Mouse (Mus musculus): ENCODE measurements around the gene Muc4. TPM values are rescaled to one million over a fixed set of nuclear protein-coding genes. Genes with fewer than 3 reads are reported as not detected.

Gene Muc4
- polyA plus RNA-seq (2012; rRNA removed) = 0.01 and 0.04 TPM in 2 replicates
- polyA plus RNA-seq (2014; fragmentation: Nextera tagmentation; extraction: Ambion mirVana) = not detected in 2 replicates

DNA sequence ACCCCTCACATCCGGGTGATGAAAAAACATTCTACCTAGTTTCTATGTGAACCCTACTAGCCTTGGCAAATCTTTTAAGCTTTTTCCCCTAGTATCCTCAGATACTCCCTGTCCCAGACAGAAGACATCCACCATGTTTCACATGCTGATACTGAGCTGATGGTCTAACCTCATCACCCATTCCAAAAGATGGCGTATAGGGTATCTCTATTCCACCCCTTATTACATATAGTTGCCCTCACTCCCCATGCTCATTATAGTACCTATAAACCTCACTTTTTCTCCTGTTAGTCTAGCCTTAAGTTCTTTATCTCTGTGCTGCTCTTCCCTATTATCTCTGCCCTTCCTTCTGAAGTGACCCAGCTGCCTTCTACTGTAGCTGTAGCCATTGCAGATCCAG, at the start of gene Muc4:
TSS of gene Muc4 (plus strand) at position 301 of the 400 bp plus-strand sequence.
- ATAC-seq (ENCODE audit: low FRiP score, low read depth) = no peak
- 96% methylated on average over 2 of the region's 2 CpGs for WGBS
- H3K27me3 ChIP-seq (ENCODE audit: control insufficient read depth, insufficient read depth, low read length) = no peaks in the 10 kb centered on the region

DNA sequence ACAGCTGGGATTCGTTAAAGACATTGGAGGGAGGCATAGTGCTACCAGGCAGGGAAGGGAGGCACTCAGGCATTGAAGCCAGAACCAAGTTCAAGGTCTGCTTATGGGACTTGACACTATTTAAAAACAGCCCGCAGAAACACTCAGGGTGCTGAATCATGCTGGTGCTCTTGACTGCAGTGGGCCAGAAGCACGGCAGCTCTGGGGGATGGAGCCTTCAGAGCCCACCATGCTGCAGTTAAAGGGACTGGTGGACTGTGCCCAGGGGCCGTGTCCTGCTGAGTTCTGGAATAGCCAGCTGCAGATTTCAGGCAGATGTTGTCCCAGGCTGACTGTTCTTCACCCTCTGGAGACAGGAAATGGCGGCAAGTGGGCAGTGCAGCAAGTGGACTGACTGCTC, 49.7 kb upstream of the Muc4 start:
- Histone ChIP-seq H3K4me2 (replicated peaks; ENCODE audit: low read depth, low read length, severe bottlenecking) (no peak overlapping the region), H3K9ac (ENCODE audit: low read depth, low read length, severe bottlenecking) (no peak overlapping the region), H3K4me1 (ENCODE audit: control insufficient read depth, insufficient read depth, low read length) (no peaks in the 10 kb centered on the region), H3K4me3 (replicated peaks; ENCODE audit: low read length) (no peak overlapping the region), H3K36me3 (ENCODE audit: control insufficient read depth, insufficient read depth, low read length) (peaks cover 24% of the 10 kb centered on the region), H3K9me3 (ENCODE audit: control insufficient read depth, low read length) (no peaks in the 10 kb centered on the region), H3K27ac (replicated peaks; ENCODE audit: low read depth, low read length) (no peak overlapping the region), H3K27me3 (ENCODE audit: control insufficient read depth, insufficient read depth, low read length) (no peaks in the 10 kb centered on the region)
- ATAC-seq (ENCODE audit: low FRiP score, low read depth) (no peak), DNase-seq (ENCODE audit: low spot score) (no peak)
- TF ChIP-seq POLR2A (IDR thresholded peaks at IDR 0.05; ENCODE audit: borderline replicate concordance, extremely low read depth, insufficient read depth, insufficient read length) = no peak
- 40% methylated on average over 5 of the region's 5 CpGs for WGBS

More for the DNA sequence above, at the start of gene Muc4:
- Histone ChIP-seq H3K4me3 (replicated peaks; ENCODE audit: low read length) (no peak within 1 kb of the TSS), H3K4me2 (replicated peaks; ENCODE audit: low read depth, low read length, severe bottlenecking) (no peak within 1 kb of the TSS), H3K9me3 (ENCODE audit: control insufficient read depth, low read length) (no peaks in the 10 kb centered on the region), H3K27ac (replicated peaks; ENCODE audit: low read depth, low read length) (no peak within 1 kb of the TSS), H3K9ac (ENCODE audit: low read depth, low read length, severe bottlenecking) (no peak within 1 kb of the TSS), H3K36me3 (ENCODE audit: control insufficient read depth, insufficient read depth, low read length) (no peaks in the 10 kb centered on the region), H3K4me1 (ENCODE audit: control insufficient read depth, insufficient read depth, low read length) (no peaks in the 10 kb centered on the region)
- no peak for TF ChIP-seq POLR2A (IDR thresholded peaks at IDR 0.05; ENCODE audit: borderline replicate concordance, extremely low read depth, insufficient read depth, insufficient read length)
- DNase-seq (ENCODE audit: low spot score) = no peak

DNA sequence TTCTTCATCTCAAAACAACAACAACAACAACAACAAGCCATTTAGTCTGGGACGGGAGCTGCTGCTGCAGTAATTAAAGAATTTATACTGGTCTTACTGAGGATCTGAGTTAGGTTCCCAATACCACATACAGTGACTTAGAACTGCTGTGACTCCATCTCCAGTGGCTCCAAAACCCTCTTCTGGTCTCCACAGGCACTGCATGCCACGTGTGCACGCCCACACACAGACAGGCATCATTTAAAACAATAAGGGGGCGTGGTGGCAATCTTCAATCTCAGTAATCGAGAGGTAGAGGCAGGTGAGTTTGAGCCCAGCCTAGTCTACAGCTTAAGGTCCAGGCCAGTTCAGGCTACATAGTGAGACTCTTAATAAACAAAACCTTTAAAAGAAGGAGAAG, 48.5 kb upstream of the Muc4 start:
- H3K4me1 ChIP-seq (ENCODE audit: control insufficient read depth, insufficient read depth, low read length) = no peaks in the 10 kb centered on the region
- no peak overlapping the region for H3K4me2 ChIP-seq (replicated peaks; ENCODE audit: low read depth, low read length, severe bottlenecking)
- no peaks in the 10 kb centered on the region for H3K9me3 ChIP-seq (ENCODE audit: control insufficient read depth, low read length)
- H3K27me3 ChIP-seq (ENCODE audit: control insufficient read depth, insufficient read depth, low read length) = no peaks in the 10 kb centered on the region
- H3K4me3 ChIP-seq (replicated peaks; ENCODE audit: low read length) = no peak overlapping the region
- TF ChIP-seq POLR2A (IDR thresholded peaks at IDR 0.05; ENCODE audit: borderline replicate concordance, extremely low read depth, insufficient read depth, insufficient read length) = no peak
- ATAC-seq (ENCODE audit: low FRiP score, low read depth) (no peak), DNase-seq (ENCODE audit: low spot score) (no peak)
- H3K27ac ChIP-seq (replicated peaks; ENCODE audit: low read depth, low read length) = no peak overlapping the region
- WGBS = 80% methylated on average over 5 of the region's 5 CpGs
- no peak overlapping the region for H3K9ac ChIP-seq (ENCODE audit: low read depth, low read length, severe bottlenecking)
- H3K36me3 ChIP-seq (ENCODE audit: control insufficient read depth, insufficient read depth, low read length) = peaks cover 15% of the 10 kb centered on the region

DNA sequence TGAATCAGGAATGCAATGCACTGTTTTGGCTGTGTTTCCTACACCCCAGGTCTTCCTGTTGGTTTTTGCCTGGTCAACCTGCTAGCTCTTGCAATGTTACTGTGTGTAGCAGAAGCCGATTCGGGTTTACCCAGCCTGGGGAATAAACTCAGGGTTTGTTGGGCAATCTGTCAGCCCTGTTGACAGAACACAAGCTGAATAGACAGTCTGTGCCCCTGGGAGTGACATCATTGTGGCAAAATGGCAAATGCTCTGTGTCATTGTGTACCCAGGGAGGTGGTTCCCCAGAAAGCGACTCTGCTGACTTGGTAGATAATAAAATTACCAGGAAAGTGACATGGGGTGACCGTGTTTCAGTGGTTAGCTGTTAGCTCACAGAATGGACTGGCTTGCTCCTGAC, 46.9 kb upstream of the Muc4 start:
- no peaks in the 10 kb centered on the region for H3K27me3 ChIP-seq (ENCODE audit: control insufficient read depth, insufficient read depth, low read length)

DNA sequence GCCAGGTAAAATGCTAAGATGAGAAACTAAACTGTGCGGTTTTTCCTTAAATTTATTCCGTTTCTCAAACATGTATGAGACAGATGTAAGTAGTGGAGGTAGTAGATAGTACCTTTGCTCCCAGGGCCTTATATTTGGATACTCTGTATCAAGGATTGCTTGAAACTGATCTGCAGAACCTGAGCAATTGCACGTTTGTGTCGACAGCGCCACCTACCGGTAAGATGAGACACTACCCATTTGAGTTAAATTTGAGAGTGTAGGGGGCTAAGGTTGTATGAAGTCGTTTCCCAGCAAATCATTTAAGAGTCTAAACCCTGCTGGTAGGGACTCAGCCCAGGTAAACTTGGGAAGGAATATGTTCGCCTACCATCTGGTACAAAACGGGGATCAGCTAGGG, 46.2 kb upstream of the Muc4 start:
- Histone ChIP-seq H3K27ac (replicated peaks; ENCODE audit: low read depth, low read length) (no peak overlapping the region), H3K4me3 (replicated peaks; ENCODE audit: low read length) (no peak overlapping the region), H3K27me3 (ENCODE audit: control insufficient read depth, insufficient read depth, low read length) (no peaks in the 10 kb centered on the region), H3K4me2 (replicated peaks; ENCODE audit: low read depth, low read length, severe bottlenecking) (no peak overlapping the region), H3K9me3 (ENCODE audit: control insufficient read depth, low read length) (no peaks in the 10 kb centered on the region), H3K36me3 (ENCODE audit: control insufficient read depth, insufficient read depth, low read length) (no peaks in the 10 kb centered on the region), H3K9ac (ENCODE audit: low read depth, low read length, severe bottlenecking) (no peak overlapping the region), H3K4me1 (ENCODE audit: control insufficient read depth, insufficient read depth, low read length) (no peaks in the 10 kb centered on the region)
- TF ChIP-seq POLR2A (IDR thresholded peaks at IDR 0.05; ENCODE audit: borderline replicate concordance, extremely low read depth, insufficient read depth, insufficient read length) = no peak
- ATAC-seq (ENCODE audit: low FRiP score, low read depth) (no peak), DNase-seq (ENCODE audit: low spot score) (peak; percentile 66)
- WGBS = 5% methylated on average over 9 of the region's 9 CpGs

More for the DNA sequence above, 46.9 kb upstream of the Muc4 start:
- no peak for TF ChIP-seq POLR2A (IDR thresholded peaks at IDR 0.05; ENCODE audit: borderline replicate concordance, extremely low read depth, insufficient read depth, insufficient read length)
- no peaks in the 10 kb centered on the region for H3K9me3 ChIP-seq (ENCODE audit: control insufficient read depth, low read length)
- H3K4me3 ChIP-seq (replicated peaks; ENCODE audit: low read length) = no peak overlapping the region
- 67% methylated on average over 4 of the region's 4 CpGs for WGBS
- no peak overlapping the region for H3K9ac ChIP-seq (ENCODE audit: low read depth, low read length, severe bottlenecking)
- no peaks in the 10 kb centered on the region for H3K4me1 ChIP-seq (ENCODE audit: control insufficient read depth, insufficient read depth, low read length)
- ATAC-seq (ENCODE audit: low FRiP score, low read depth) (no peak), DNase-seq (ENCODE audit: low spot score) (no peak)
- no peak overlapping the region for H3K27ac ChIP-seq (replicated peaks; ENCODE audit: low read depth, low read length)
- no peaks in the 10 kb centered on the region for H3K36me3 ChIP-seq (ENCODE audit: control insufficient read depth, insufficient read depth, low read length)
- H3K4me2 ChIP-seq (replicated peaks; ENCODE audit: low read depth, low read length, severe bottlenecking) = no peak overlapping the region
